Mouse (Mus musculus) stomach, embryonic 15.5 days (tissue): ENCODE data around the gene Tmem232. TPM values are rescaled to one million over a fixed set of nuclear protein-coding genes. Genes with fewer than 3 reads are reported as not detected.
"Not testable (repeated sequence)": the region's sequence is repeated elsewhere in the genome, so short reads cannot be mapped to it uniquely, and the experiment has no call there.

Experiments used
- ATAC-seq: fragments of 200-750 bp; cut with Nextera tagmentation; 2 replicates; pipeline ENCODE4 v1.8.0; 2017; ENCODE audit warnings: low read depth, moderate number of reproducible peaks, moderate TSS enrichment; ENCODE audit not compliant: insufficient read depth, low FRiP score
- H3K27ac ChIP-seq: fragments of 300-500 bp; sonication (generic); 2 replicates; pipeline ENCODE4 v1.5.1; 2015; ENCODE audit warnings: mild to moderate bottlenecking, inconsistent platforms
- H3K27me3 ChIP-seq: fragments of 300-500 bp; sonication (generic); replicated peaks from 2 replicates; pipeline ENCODE4 v1.6.1; 2015; ENCODE audit warnings: inconsistent platforms
- H3K36me3 ChIP-seq: fragments of 300-500 bp; sonication (generic); 2 replicates; pipeline ENCODE4 v1.6.1; 2015; ENCODE audit warnings: inconsistent platforms
- H3K4me1 ChIP-seq: fragments of 300-500 bp; sonication (generic); 2 replicates; pipeline ENCODE4 v1.6.1; 2015; ENCODE audit warnings: inconsistent platforms
- H3K4me2 ChIP-seq: fragments of 300-500 bp; sonication (generic); 2 replicates; pipeline ENCODE4 v1.6.1; 2015; ENCODE audit warnings: mild to moderate bottlenecking, inconsistent platforms
- H3K4me3 ChIP-seq: fragments of 300-500 bp; sonication (generic); replicated peaks from 2 replicates; pipeline ENCODE4 v1.5.1; 2015; ENCODE audit warnings: inconsistent platforms
- H3K9ac ChIP-seq: fragments of 300-500 bp; sonication (generic); 2 replicates; pipeline ENCODE4 v1.6.1; 2015; ENCODE audit warnings: inconsistent platforms
- H3K9me3 ChIP-seq: fragments of 300-500 bp; sonication (generic); 2 replicates; pipeline ENCODE4 v1.6.1; 2016; ENCODE audit warnings: inconsistent platforms
- WGBS: fragments of 180-500 bp; shearing (Covaris S2); methylation state at CpG from one replicate; pipeline ENCODE4 v1.1.7; 2015; 5-methylcytosine and 5-hydroxymethylcytosine counted together
- polyA plus RNA-seq: library from polyadenylated mRNA; unstranded; fragments of >200 nt; fragmentation: Nextera tagmentation; extraction: Ambion mirVana; gene quantifications from 2 replicates; pipeline ENCODE4 v1.2.1, GENCODE M21; 2015

The Tmem232 gene
- polyA plus RNA-seq, 1 experiment from 2014 or later = 0.08 TPM

DNA sequence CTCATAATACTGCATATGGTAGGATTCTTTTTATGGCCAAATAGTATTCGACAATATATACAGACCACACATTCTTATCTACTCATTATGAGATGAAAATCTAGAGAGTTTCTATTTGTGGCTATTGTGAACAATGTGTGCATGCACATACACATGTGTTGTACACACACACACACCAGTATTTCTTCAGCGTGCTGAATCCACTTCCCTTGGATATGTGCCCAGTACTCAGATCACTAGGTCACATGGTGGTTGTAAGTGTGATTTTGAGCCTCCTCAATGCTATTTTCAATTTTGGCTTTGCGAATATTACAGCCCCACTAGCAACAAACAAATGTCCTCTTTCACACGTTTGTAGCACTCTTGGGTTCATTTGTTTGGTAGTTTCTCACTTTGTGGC, 200.6 kb downstream of the Tmem232 start:
- Histone ChIP-seq H3K4me1 (no peaks in the 10 kb centered on the region), H3K9me3 (no peaks in the 10 kb centered on the region), H3K9ac (no peak overlapping the region), H3K4me3 (no peak overlapping the region), H3K27me3 (no peaks in the 10 kb centered on the region), H3K4me2 (no peak overlapping the region), H3K27ac (no peak overlapping the region), H3K36me3 (no peaks in the 10 kb centered on the region)
- WGBS = 63% methylated on average over 4 of the region's 4 CpGs
- ATAC-seq = no peak

- 82% methylated on average over 8 of the region's 8 CpGs for WGBS
- H3K36me3 ChIP-seq = no peaks in the 10 kb centered on the region
- no peak for ATAC-seq
- H3K9me3 ChIP-seq = no peaks in the 10 kb centered on the region
- H3K27ac ChIP-seq = no peak overlapping the region
- no peak overlapping the region for H3K4me3 ChIP-seq
- no peaks in the 10 kb centered on the region for H3K4me1 ChIP-seq
- H3K9ac ChIP-seq = no peak overlapping the region
- H3K4me2 ChIP-seq = no peak overlapping the region
- H3K27me3 ChIP-seq = no peaks in the 10 kb centered on the region
Observed at GRCm38 (mm10) chr17:65330759-65331158, 209.8 kb downstream of the Tmem232 start.

DNA sequence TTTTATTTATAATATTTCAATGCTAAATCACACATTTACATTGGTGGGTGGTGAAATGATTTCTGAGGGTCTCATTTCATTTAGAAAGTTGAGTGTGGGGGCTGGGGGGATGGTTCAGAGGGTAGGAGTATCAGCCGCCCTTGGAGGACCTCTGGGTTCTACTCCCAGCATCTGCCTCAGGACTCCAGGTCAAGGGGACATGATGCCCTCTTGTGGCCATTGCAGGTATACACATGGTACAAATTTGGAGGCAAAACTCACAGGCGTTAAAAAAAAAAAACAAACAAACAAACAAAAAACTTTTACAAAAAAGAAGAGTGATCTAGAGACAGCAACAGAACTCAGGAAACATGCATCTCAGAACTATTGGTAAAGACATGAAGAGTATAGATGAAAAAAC, 215.3 kb downstream of the Tmem232 start:
- no peak overlapping the region for H3K4me3 ChIP-seq
- H3K27me3 ChIP-seq = no peaks in the 10 kb centered on the region
- no peak overlapping the region for H3K27ac ChIP-seq
- H3K4me2 ChIP-seq = no peak overlapping the region
- no peaks in the 10 kb centered on the region for H3K9me3 ChIP-seq
- WGBS = 20% methylated on average over 2 of the region's 2 CpGs
- H3K36me3 ChIP-seq = no peaks in the 10 kb centered on the region
- ATAC-seq = no peak
- H3K4me1 ChIP-seq = no peaks in the 10 kb centered on the region
- H3K9ac ChIP-seq = no peak overlapping the region

DNA sequence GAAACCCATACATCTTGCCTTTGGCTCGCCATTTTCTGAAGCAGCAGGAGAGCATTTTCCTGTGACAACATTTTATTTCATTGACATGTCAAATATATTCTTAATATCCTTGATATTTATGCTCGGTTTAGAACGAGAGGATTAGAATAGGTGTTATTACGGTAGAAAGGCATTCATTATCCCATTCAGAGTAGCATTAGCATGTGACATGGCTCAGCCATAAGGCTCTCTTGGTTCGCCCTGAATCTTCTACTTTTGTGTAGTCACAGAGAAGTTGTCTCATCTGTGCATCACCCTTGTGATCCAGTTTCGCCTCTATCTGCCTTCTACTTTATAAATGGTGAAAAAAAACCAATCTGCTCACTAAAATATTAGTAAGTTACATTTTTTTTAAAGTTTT, 220.0 kb downstream of the Tmem232 start:
- ATAC-seq = no peak
- H3K4me2 ChIP-seq = no peak overlapping the region
- 83% methylated on average over 6 of the region's 6 CpGs for WGBS

GRCm38 (mm10) chr17:65299946-65300345, 240.6 kb downstream of the Tmem232 start:
- H3K9ac ChIP-seq = no peak overlapping the region
- H3K4me2 ChIP-seq = no peak overlapping the region
- H3K9me3 ChIP-seq = no peaks in the 10 kb centered on the region
- ATAC-seq = no peak
- no peaks in the 10 kb centered on the region for H3K4me1 ChIP-seq
- no peak overlapping the region for H3K4me3 ChIP-seq
- no peaks in the 10 kb centered on the region for H3K36me3 ChIP-seq
- H3K27ac ChIP-seq = no peak overlapping the region
- no peaks in the 10 kb centered on the region for H3K27me3 ChIP-seq

More for the DNA sequence above, 220.0 kb downstream of the Tmem232 start:
- H3K36me3 ChIP-seq = no peaks in the 10 kb centered on the region
- H3K4me1 ChIP-seq = no peaks in the 10 kb centered on the region
- no peaks in the 10 kb centered on the region for H3K9me3 ChIP-seq
- H3K27me3 ChIP-seq = no peaks in the 10 kb centered on the region
- H3K9ac ChIP-seq = no peak overlapping the region
- H3K27ac ChIP-seq = no peak overlapping the region
- no peak overlapping the region for H3K4me3 ChIP-seq

DNA sequence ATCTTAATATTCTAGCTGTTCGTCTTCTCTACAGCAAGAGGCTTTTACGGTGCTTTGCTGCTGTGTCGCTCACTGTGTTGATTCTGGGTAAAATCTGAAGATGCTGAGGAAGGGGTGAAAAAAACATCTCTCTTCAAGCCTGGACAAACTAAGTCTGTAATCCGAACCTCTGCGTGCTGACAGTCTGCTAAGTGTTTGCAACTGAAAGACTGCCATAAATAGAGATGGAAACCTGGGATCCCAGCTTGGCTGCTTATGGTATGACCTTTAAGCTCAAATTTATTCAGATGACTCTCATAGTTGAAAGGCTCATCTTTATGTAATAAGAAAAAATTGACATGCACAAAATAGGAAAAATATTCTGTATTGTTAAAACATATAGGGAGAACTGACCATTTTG, 242.8 kb downstream of the Tmem232 start:
- no peak overlapping the region for H3K4me3 ChIP-seq
- no peaks in the 10 kb centered on the region for H3K36me3 ChIP-seq
- H3K27me3 ChIP-seq = no peaks in the 10 kb centered on the region
- no peak overlapping the region for H3K27ac ChIP-seq
- H3K9me3 ChIP-seq = no peaks in the 10 kb centered on the region
- WGBS = 77% methylated on average over 5 of the region's 5 CpGs
- no peak overlapping the region for H3K9ac ChIP-seq
- H3K4me2 ChIP-seq = no peak overlapping the region
- H3K4me1 ChIP-seq = no peaks in the 10 kb centered on the region
- no peak for ATAC-seq

GRCm38 (mm10) chr17:65252160-65252559, 288.4 kb downstream of the Tmem232 start:
- no peak overlapping the region for H3K27ac ChIP-seq

DNA sequence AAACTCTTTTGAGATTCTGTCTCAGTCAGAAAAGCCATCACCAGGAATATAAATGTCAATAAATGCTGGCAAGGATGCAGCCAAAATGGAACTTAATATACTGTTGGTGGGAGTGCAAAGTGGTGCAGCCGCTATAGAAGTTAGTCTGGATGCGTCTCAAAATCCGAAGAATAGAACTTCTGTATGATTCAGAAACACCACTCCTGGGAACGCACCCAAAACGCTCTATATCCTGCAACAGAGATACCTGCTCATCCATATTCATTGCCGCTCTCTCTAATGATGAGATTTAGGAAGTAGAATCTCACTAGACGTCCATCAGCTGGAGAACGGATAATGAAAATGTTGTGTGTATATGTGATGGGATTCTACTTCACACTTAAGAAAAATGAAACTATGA, 290.3 kb downstream of the Tmem232 start:
- H3K36me3 ChIP-seq = no peaks in the 10 kb centered on the region
- no peak overlapping the region for H3K27ac ChIP-seq
- no peak overlapping the region for H3K4me3 ChIP-seq
- H3K27me3 ChIP-seq = no peaks in the 10 kb centered on the region
- no peak for ATAC-seq
- 93% methylated on average over 8 of the region's 8 CpGs for WGBS
- no peak overlapping the region for H3K9ac ChIP-seq
- no peaks in the 10 kb centered on the region for H3K4me1 ChIP-seq
- no peak overlapping the region for H3K4me2 ChIP-seq
- H3K9me3 ChIP-seq = no peaks in the 10 kb centered on the region

More at GRCm38 (mm10) chr17:65252160-65252559, 288.4 kb downstream of the Tmem232 start:
- H3K4me3 ChIP-seq = no peak overlapping the region
- H3K9ac ChIP-seq = no peak overlapping the region
- no peak overlapping the region for H3K4me2 ChIP-seq
- no peak for ATAC-seq
- no peaks in the 10 kb centered on the region for H3K9me3 ChIP-seq
- no peaks in the 10 kb centered on the region for H3K4me1 ChIP-seq
- no peaks in the 10 kb centered on the region for H3K36me3 ChIP-seq
- 58% methylated on average over 2 of the region's 2 CpGs for WGBS
- no peaks in the 10 kb centered on the region for H3K27me3 ChIP-seq

- H3K9ac ChIP-seq = no peak overlapping the region
- H3K27me3 ChIP-seq = no peaks in the 10 kb centered on the region
- H3K9me3 ChIP-seq = no peaks in the 10 kb centered on the region
- H3K4me2 ChIP-seq = no peak overlapping the region
- no peak overlapping the region for H3K4me3 ChIP-seq
- H3K4me1 ChIP-seq = no peaks in the 10 kb centered on the region
- H3K27ac ChIP-seq = no peak overlapping the region
- H3K36me3 ChIP-seq = no peaks in the 10 kb centered on the region
- WGBS = 87% methylated on average over 5 of the region's 5 CpGs
- ATAC-seq = no peak
Observed at GRCm38 (mm10) chr17:65243716-65244115, 296.9 kb downstream of the Tmem232 start.

DNA sequence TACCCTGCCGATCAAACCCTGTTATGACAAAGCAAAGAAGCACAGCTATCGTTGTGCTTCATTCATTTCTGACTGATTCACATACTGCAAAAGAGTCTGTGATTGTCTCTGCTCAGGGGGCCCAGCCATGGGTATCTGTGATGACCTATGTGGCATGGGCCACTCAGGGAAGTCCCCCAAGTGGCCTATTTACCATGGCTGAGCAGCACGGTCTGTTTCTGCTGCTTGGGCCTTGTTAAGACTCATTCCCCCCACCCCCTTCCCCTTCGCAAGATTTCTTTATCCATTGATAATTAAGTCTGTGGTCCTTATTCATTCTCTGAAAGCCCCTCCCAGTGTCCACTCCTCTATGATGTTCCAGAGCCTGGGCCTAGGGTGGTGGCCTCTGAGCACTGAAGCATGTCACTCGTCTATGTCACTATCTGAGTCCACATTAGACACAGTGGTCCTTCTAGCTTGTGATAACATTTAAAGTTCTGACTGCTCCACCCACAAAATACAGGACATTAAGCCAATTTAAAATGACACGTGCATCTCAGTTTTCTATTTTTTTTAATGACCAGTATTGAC, 315.1 kb downstream of the Tmem232 start:
- no peaks in the 10 kb centered on the region for H3K9me3 ChIP-seq
- WGBS = 68% methylated on average over 6 of the region's 6 CpGs
- no peak for ATAC-seq

GRCm38 (mm10) chr17:65221687-65222086, 318.9 kb downstream of the Tmem232 start:
- not testable (repeated sequence) for H3K4me3 ChIP-seq, H3K27me3 ChIP-seq
- WGBS = 85% methylated on average over 6 of the region's 6 CpGs

More for the DNA sequence above, 315.1 kb downstream of the Tmem232 start:
- Histone ChIP-seq H3K4me1 (no peaks in the 10 kb centered on the region), H3K27ac (no peak overlapping the region), H3K4me3 (no peak overlapping the region), H3K9ac (no peak overlapping the region), H3K4me2 (no peak overlapping the region), H3K36me3 (no peaks in the 10 kb centered on the region), H3K27me3 (no peaks in the 10 kb centered on the region)

More at GRCm38 (mm10) chr17:65221687-65222086, 318.9 kb downstream of the Tmem232 start:
- not testable (repeated sequence) for H3K4me1 ChIP-seq, H3K9ac ChIP-seq, H3K27ac ChIP-seq, H3K9me3 ChIP-seq, H3K4me2 ChIP-seq, ATAC-seq, H3K36me3 ChIP-seq
